ENCODE assay signal across 11 mouse cellular contexts in genomic region chr15:94024126-94024730, GRCm38 (mm10).
DNase-seq lines count a peak whose midpoint lies in the region; ATAC-seq and TF ChIP-seq lines count a peak whose summit lies in the region.
"Had no signal": no experiment of that assay in that cellular context is flagged by ENCODE, and none has a peak within 500 bp of the region (broad histone marks: within the 10 kb centered on the region; RNA-seq: fewer than 3 reads in every experiment).

No protein-coding gene starts in this region.

- H3K9ac ChIP-seq in hindbrain, embryonic 16.5 days (ENCODE audit: low read depth, low read length) = no peak overlapping the region
- H3K9ac ChIP-seq in hindbrain, embryonic 11.5 days (ENCODE audit: low read depth, low read length) = no peak overlapping the region
- no peak overlapping the region for H3K9ac ChIP-seq in forebrain, embryonic 14.5 days (ENCODE audit: low read length)
- H3K9ac ChIP-seq: liver, embryonic 13.5 days had no signal

- no peaks in the 10 kb centered on the region for H3K79me2 ChIP-seq in myocyte (ENCODE audit: control insufficient read depth, insufficient read depth)

- WGBS in hindbrain, embryonic 16.5 days = 54% methylated on average over 4 of the region's 4 CpGs
- WGBS in hindbrain, embryonic 11.5 days = 74% methylated on average over 4 of the region's 4 CpGs
- 50% methylated on average over 4 of the region's 4 CpGs for WGBS in forebrain, embryonic 14.5 days

- no peak overlapping the region for H3K27ac ChIP-seq in hindbrain, embryonic 16.5 days (ENCODE audit: low read depth, low read length)
- no peak overlapping the region for H3K27ac ChIP-seq in hindbrain, embryonic 11.5 days (ENCODE audit: low read depth, low read length)
- H3K27ac ChIP-seq in forebrain, embryonic 14.5 days (ENCODE audit: low read depth, low read length) = no peak overlapping the region
- H3K27ac ChIP-seq: liver, embryonic 13.5 days had no signal

- no peaks in the 10 kb centered on the region for H3K27me3 ChIP-seq in hindbrain, embryonic 16.5 days (replicated peaks; ENCODE audit: control insufficient read depth, insufficient read depth, low read length)
- H3K27me3 ChIP-seq in hindbrain, embryonic 11.5 days (ENCODE audit: control insufficient read depth, insufficient read depth, low read length) = no peaks in the 10 kb centered on the region
- H3K27me3 ChIP-seq in forebrain, embryonic 14.5 days (replicated peaks; ENCODE audit: control insufficient read depth, insufficient read depth, low read length) = no peaks in the 10 kb centered on the region
- H3K27me3 ChIP-seq in myocyte (ENCODE audit: control insufficient read depth, insufficient read depth, insufficient read length) = no peaks in the 10 kb centered on the region
- H3K27me3 ChIP-seq: liver, embryonic 13.5 days had no signal

- H3K4me3 ChIP-seq in hindbrain, embryonic 16.5 days (ENCODE audit: low read length) = no peak overlapping the region
- H3K4me3 ChIP-seq in hindbrain, embryonic 11.5 days (ENCODE audit: low read depth, low read length) = no peak overlapping the region
- H3K4me3 ChIP-seq in forebrain, embryonic 14.5 days (ENCODE audit: low read depth, low read length) = no peak overlapping the region
- no peak overlapping the region for H3K4me3 ChIP-seq in myocyte
- H3K4me3 ChIP-seq: liver, embryonic 13.5 days had no signal

- no peak for DNase-seq in hindbrain, embryonic 11.5 days (ENCODE audit: low spot score)
- peak; percentile 15 for DNase-seq in thymus, postnatal 0 days (ENCODE audit: low spot score)
- DNase-seq in thymus, postnatal 36 days = no peak
- peak; percentile 61 for DNase-seq in forebrain, embryonic 14.5 days (ENCODE audit: low spot score)
- DNase-seq in cerebellum, postnatal 25 days = no peak
- no peak for DNase-seq in left cerebral cortex, adult 11 months (ENCODE audit: low spot score)
- DNase-seq: cerebellum, postnatal 36 days; kidney, adult 2 months; liver, embryonic 13.5 days had no signal

- TF ChIP-seq POLR2A in myocyte (IDR thresholded peaks at IDR 0.05; ENCODE audit: insufficient read length, low read depth) = no peak

- no peaks in the 10 kb centered on the region for H3K36me3 ChIP-seq in hindbrain, embryonic 16.5 days (ENCODE audit: control insufficient read depth, insufficient read depth, low read length)
- H3K36me3 ChIP-seq in hindbrain, embryonic 11.5 days (ENCODE audit: control insufficient read depth, insufficient read depth, low read length) = no peaks in the 10 kb centered on the region
- H3K36me3 ChIP-seq in forebrain, embryonic 14.5 days (ENCODE audit: control insufficient read depth, insufficient read depth, low read length) = no peaks in the 10 kb centered on the region
- H3K36me3 ChIP-seq in myocyte (ENCODE audit: control insufficient read depth, insufficient read depth) = no peaks in the 10 kb centered on the region
- H3K36me3 ChIP-seq: liver, embryonic 13.5 days had no signal

- no peaks in the 10 kb centered on the region for H3K9me3 ChIP-seq in hindbrain, embryonic 16.5 days (ENCODE audit: control insufficient read depth, low read length)
- no peaks in the 10 kb centered on the region for H3K9me3 ChIP-seq in hindbrain, embryonic 11.5 days (ENCODE audit: control insufficient read depth, low read length)
- no peaks in the 10 kb centered on the region for H3K9me3 ChIP-seq in forebrain, embryonic 14.5 days (replicated peaks; ENCODE audit: control insufficient read depth, low read length)

- no peak overlapping the region for H3K4me2 ChIP-seq in hindbrain, embryonic 16.5 days (ENCODE audit: low read length)
- no peak overlapping the region for H3K4me2 ChIP-seq in hindbrain, embryonic 11.5 days (replicated peaks; ENCODE audit: low read depth, low read length)
- no peak overlapping the region for H3K4me2 ChIP-seq in forebrain, embryonic 14.5 days (ENCODE audit: low read length)
- H3K4me2 ChIP-seq in myocyte (ENCODE audit: low read depth) = no peak overlapping the region
- H3K4me2 ChIP-seq: liver, embryonic 13.5 days had no signal

- no peak overlapping the region for H3ac ChIP-seq in myocyte (ENCODE audit: control insufficient read depth, insufficient read length)

- peaks cover 2% of the 10 kb centered on the region; the same call in 1 of the 2 replicates for H3K4me1 ChIP-seq in hindbrain, embryonic 16.5 days (ENCODE audit: control insufficient read depth, insufficient read depth, low read depth, low read length)
- H3K4me1 ChIP-seq in hindbrain, embryonic 11.5 days (replicated peaks; ENCODE audit: control insufficient read depth, insufficient read depth, low read length) = no peaks in the 10 kb centered on the region
- H3K4me1 ChIP-seq in forebrain, embryonic 14.5 days (ENCODE audit: control insufficient read depth, insufficient read depth, low read length) = no peaks in the 10 kb centered on the region
- H3K4me1 ChIP-seq: liver, embryonic 13.5 days had no signal

- ATAC-seq in hindbrain, embryonic 16.5 days = peak; percentile 52; the same call in 1 of the 2 replicates
- ATAC-seq in hindbrain, embryonic 11.5 days (ENCODE audit: low FRiP score) = no peak
- ATAC-seq in forebrain, embryonic 14.5 days = 0 out of 2 replicates have a peak, but pooled peaks have one; percentile 44

TF ChIP-seq in myocyte, 11 proteins besides CTCF, POLR2A, EP300 and RAD21:
- TF ChIP-seq TCF12 (IDR thresholded peaks at IDR 0.05; ENCODE audit: insufficient read depth, poor library complexity, severe bottlenecking) (peak; percentile 74), REST (IDR thresholded peaks at IDR 0.05; ENCODE audit: insufficient read depth, insufficient read length) (no peak), MAX (IDR thresholded peaks at IDR 0.05; ENCODE audit: low read depth) (no peak), SRF (IDR thresholded peaks at IDR 0.05; ENCODE audit: control insufficient read depth, insufficient read length, low read depth) (no peak), E2F4 (IDR thresholded peaks at IDR 0.05; ENCODE audit: insufficient read depth) (no peak), MYOD1 (IDR thresholded peaks at IDR 0.05; ENCODE audit: control insufficient read depth in 1 of 3, insufficient read length in 2 of 3, low read depth in 2 of 3) (peak; percentile 23 to 96 (median 91)), POLR2AphosphoS2 (IDR thresholded peaks at IDR 0.05; ENCODE audit: insufficient read length, low read depth) (no peak), MYOG (IDR thresholded peaks at IDR 0.05; ENCODE audit: control insufficient read depth in 1 of 3, insufficient read depth in 1 of 3, insufficient read length in 2 of 3, low read depth in 2 of 3) (peak; percentile 76 to 87 (median 76)), USF1 (IDR thresholded peaks at IDR 0.05; ENCODE audit: low read depth) (no peak), CEBPB (IDR thresholded peaks at IDR 0.05; ENCODE audit: insufficient read depth, poor library complexity, severe bottlenecking) (no peak), TCF3 (IDR thresholded peaks at IDR 0.05; ENCODE audit: insufficient read length, low read depth) (peak; percentile 34)

Comparison
In these comparisons a context has a peak if more than half of its experiments do, and no peak if none do; other contexts are left out.
1. DNase-seq: peak in thymus, postnatal 0 days (single experiment) and forebrain, embryonic 14.5 days (single experiment); none in hindbrain, embryonic 11.5 days (single experiment), thymus, postnatal 36 days (0 of 2), cerebellum, postnatal 25 days (0 of 2) and left cerebral cortex, adult 11 months (single experiment).